Mouse (Mus musculus) 416B (cell line): ENCODE measurements around the gene Kctd10.

ENCODE experiments used
- DNase-seq: peaks from one replicate; pipeline ENCODE4 v3.0.0; 2011; ENCODE audit warnings: low read depth

The Kctd10 gene

GRCm38 (mm10) chr5:114380209-114381012 is at the start of gene Kctd10, which contains the start of gene Ube3b:
Kctd10 (minus strand) TSS chr5:114380508.
Ube3b (plus strand) TSS chr5:114380607.
- DNase-seq: peak; percentile 97

- no peak for DNase-seq
These were observed 49.5 kb upstream of the Kctd10 start for GRCm38 (mm10) chr5:114429781-114430180.

- DNase-seq: no peak
These were observed 48.3 kb upstream of the Kctd10 start for GRCm38 (mm10) chr5:114428621-114429020.

GRCm38 (mm10) chr5:114426732-114427131 is 46.4 kb upstream of the Kctd10 start:
- no peak for DNase-seq

- DNase-seq: no peak
These were observed 43.7 kb upstream of the Kctd10 start for GRCm38 (mm10) chr5:114423961-114424360.

GRCm38 (mm10) chr5:114422591-114422990 is 42.3 kb upstream of the Kctd10 start:
- DNase-seq: no peak

- DNase-seq: no peak
These were observed 41.4 kb upstream of the Kctd10 start for GRCm38 (mm10) chr5:114421561-114422298.

GRCm38 (mm10) chr5:114418541-114418940 is 38.2 kb upstream of the Kctd10 start:
- no peak for DNase-seq

- DNase-seq: peak; percentile 17
These were observed 36.5 kb upstream of the Kctd10 start for GRCm38 (mm10) chr5:114416855-114417254.

- no peak for DNase-seq
These were observed 35.3 kb upstream of the Kctd10 start for GRCm38 (mm10) chr5:114415606-114416005.

- no peak for DNase-seq
These were observed 32.9 kb upstream of the Kctd10 start for GRCm38 (mm10) chr5:114413067-114413735.

- peak; percentile 21 for DNase-seq
These were observed 32.2 kb upstream of the Kctd10 start for GRCm38 (mm10) chr5:114412361-114412998.

- DNase-seq: no peak
These were observed 30.1 kb upstream of the Kctd10 start for GRCm38 (mm10) chr5:114410429-114410828.

- no peak for DNase-seq
These were observed 28.5 kb upstream of the Kctd10 start for GRCm38 (mm10) chr5:114408846-114409245.

GRCm38 (mm10) chr5:114407810-114408209 is 27.5 kb upstream of the Kctd10 start:
- DNase-seq: no peak

GRCm38 (mm10) chr5:114407269-114407668 is 27.0 kb upstream of the Kctd10 start:
- no peak for DNase-seq

GRCm38 (mm10) chr5:114406592-114406991 is 26.3 kb upstream of the Kctd10 start:
- DNase-seq: no peak

GRCm38 (mm10) chr5:114393169-114393568 is 12.9 kb upstream of the Kctd10 start:
- DNase-seq: no peak

GRCm38 (mm10) chr5:114384448-114384847 is 4.1 kb upstream of the Kctd10 start:
- no peak for DNase-seq

GRCm38 (mm10) chr5:114383184-114383904 is 3.0 kb upstream of the Kctd10 start:
- peak; percentile 59 for DNase-seq

GRCm38 (mm10) chr5:114381013-114381351 is 674 bp upstream of the Kctd10 start:
- DNase-seq: no peak

- peak; percentile 20 for DNase-seq
These were observed 545 bp downstream of the Kctd10 start for GRCm38 (mm10) chr5:114379763-114380162.
